Mouse (Mus musculus) urinary bladder, postnatal 25 days (tissue): ENCODE measurements around the gene Hist1h2bm.
A peak's percentile ranks its signal among the peaks of the same experiment; 100 is the strongest.
"Not testable (repeated sequence)": the region's sequence is repeated elsewhere in the genome, so short reads cannot be mapped to it uniquely, and the experiment has no call there.

ENCODE experiments used
- DNase-seq: peaks from one replicate; pipeline ENCODE4 v3.0.0; 2022; ENCODE audit warnings: low spot score

Gene Hist1h2bm

GRCm38 (mm10) chr13:21727948-21728572 is 6.2 kb downstream of the Hist1h2bm start:
- DNase-seq: no peak

GRCm38 (mm10) chr13:21729544-21729943 is 7.7 kb downstream of the Hist1h2bm start:
- DNase-seq: no peak

- DNase-seq: no peak
Observed at GRCm38 (mm10) chr13:21733466-21733865, 11.6 kb downstream of the Hist1h2bm start.

GRCm38 (mm10) chr13:21734010-21734905 is 12.4 kb downstream of the Hist1h2bm start:
- DNase-seq: peak; percentile 67

- peak; percentile 62 for DNase-seq
Observed at GRCm38 (mm10) chr13:21734906-21735767, 13.3 kb downstream of the Hist1h2bm start, which contains the start of gene Hist1h4j. Gene Hist1h4j (plus strand): TSS chr13:21735064.

- DNase-seq: no peak
Observed at GRCm38 (mm10) chr13:21745006-21745405, 23.2 kb downstream of the Hist1h2bm start.

GRCm38 (mm10) chr13:21749387-21750158 is 27.7 kb downstream of the Hist1h2bm start:
- no peak for DNase-seq

- peak; percentile 88 for DNase-seq
Observed at GRCm38 (mm10) chr13:21750159-21751017, 28.5 kb downstream of the Hist1h2bm start, which contains the start of gene Hist1h4k. Gene Hist1h4k (minus strand): TSS chr13:21750505.

- no peak for DNase-seq
Observed at GRCm38 (mm10) chr13:21751417-21751816, 29.6 kb downstream of the Hist1h2bm start.

- no peak for DNase-seq
Observed at GRCm38 (mm10) chr13:21751827-21752226, 30.0 kb downstream of the Hist1h2bm start.

GRCm38 (mm10) chr13:21752356-21752755 is 30.5 kb downstream of the Hist1h2bm start:
- DNase-seq: no peak

GRCm38 (mm10) chr13:21753051-21753523 is 31.2 kb downstream of the Hist1h2bm start:
- DNase-seq: no peak

GRCm38 (mm10) chr13:21753524-21754285 is 31.9 kb downstream of the Hist1h2bm start, which contains the start of the genes Hist1h2ak and Hist1h2bn:
Gene Hist1h2ak (minus strand): TSS chr13:21753827.
Gene Hist1h2bn (plus strand): TSS chr13:21754123.
- peak; percentile 23 for DNase-seq

GRCm38 (mm10) chr13:21754294-21755001 is 32.6 kb downstream of the Hist1h2bm start:
- not testable (repeated sequence) for DNase-seq

GRCm38 (mm10) chr13:21755707-21756106 is 33.9 kb downstream of the Hist1h2bm start:
- no peak for DNase-seq
